Mouse (Mus musculus): ENCODE data around the gene Coq6. TPM values are rescaled to one million over a fixed set of nuclear protein-coding genes. Genes with fewer than 3 reads are reported as not detected.

Coq6 gene
- polyA plus RNA-seq, 1 experiment from 2014 or later, result 47.2 TPM

GRCm38 (mm10) chr12:84407874-84408818 lies 46.7 kb downstream of the Coq6 start:
- peak; percentile 82 for ATAC-seq (replicated peaks; ENCODE audit: insufficient number of reproducible peaks, low FRiP score, low TSS enrichment, low read depth)
- 0 out of 2 replicates have a peak overlapping the region, but pooled peaks have one; percentile 10 for H3K27ac ChIP-seq (replicated peaks; ENCODE audit: low read depth, low read length)
- H3K9ac ChIP-seq (replicated peaks; ENCODE audit: low read length), result peak overlapping the region; percentile 77
- no peaks in the 10 kb centered on the region for H3K27me3 ChIP-seq (ENCODE audit: control insufficient read depth, insufficient read depth, low read length)
- H3K4me2 ChIP-seq (ENCODE audit: low read depth, low read length), result peak overlapping the region; percentile 95
- 2% methylated on average over 37 of the region's 52 CpGs for WGBS
- peak; percentile 23 for DNase-seq (ENCODE audit: low spot score)
- no peaks in the 10 kb centered on the region for H3K36me3 ChIP-seq (replicated peaks; ENCODE audit: control insufficient read depth, insufficient read depth, low read depth, low read length)
- no peaks in the 10 kb centered on the region for H3K9me3 ChIP-seq (replicated peaks; ENCODE audit: control insufficient read depth, low read length)
- peak overlapping the region; percentile 70 for H3K4me3 ChIP-seq (ENCODE audit: low read depth, low read length)
- H3K4me1 ChIP-seq (ENCODE audit: control insufficient read depth, insufficient read depth, low read length), result no peaks in the 10 kb centered on the region

GRCm38 (mm10) chr12:84408819-84409507 lies 47.5 kb downstream of the Coq6 start, which contains the start of the genes Entpd5 and Bbof1:
Entpd5 (minus strand) TSS chr12:84409029.
Bbof1 (plus strand) TSS chr12:84409071.
- H3K9ac ChIP-seq (replicated peaks; ENCODE audit: low read length), result peak within 1 kb of the TSS; percentile 77
- no peaks in the 10 kb centered on the region for H3K4me1 ChIP-seq (ENCODE audit: control insufficient read depth, insufficient read depth, low read length)
- WGBS, result under 1% methylated on average over 59 of the region's 63 CpGs

GRCm38 (mm10) chr12:84416834-84417604 lies 55.6 kb downstream of the Coq6 start, which contains the start of gene Rnf113a2:
Rnf113a2 (plus strand) TSS chr12:84417196.
- H3K9ac ChIP-seq (replicated peaks; ENCODE audit: low read length), result peak within 1 kb of the TSS; percentile 60
- no peaks in the 10 kb centered on the region for H3K36me3 ChIP-seq (replicated peaks; ENCODE audit: control insufficient read depth, insufficient read depth, low read depth, low read length)
- no peaks in the 10 kb centered on the region for H3K27me3 ChIP-seq (ENCODE audit: control insufficient read depth, insufficient read depth, low read length)
- H3K4me2 ChIP-seq (ENCODE audit: low read depth, low read length), result peak within 1 kb of the TSS; percentile 53
- WGBS, result 3% methylated on average over 50 of the region's 50 CpGs
- no peaks in the 10 kb centered on the region for H3K4me1 ChIP-seq (ENCODE audit: control insufficient read depth, insufficient read depth, low read length)
- DNase-seq (ENCODE audit: low spot score) (peak; percentile 91), ATAC-seq (replicated peaks; ENCODE audit: insufficient number of reproducible peaks, low FRiP score, low TSS enrichment, low read depth) (peak; percentile 72; the same call in 1 of the 2 replicates)
- H3K4me3 ChIP-seq (ENCODE audit: low read depth, low read length), result peak within 1 kb of the TSS; percentile 44
- H3K27ac ChIP-seq (replicated peaks; ENCODE audit: low read depth, low read length), result no peak within 1 kb of the TSS
- H3K9me3 ChIP-seq (replicated peaks; ENCODE audit: control insufficient read depth, low read length), result no peaks in the 10 kb centered on the region

More at GRCm38 (mm10) chr12:84408819-84409507, 47.5 kb downstream of the Coq6 start, which contains the start of the genes Entpd5 and Bbof1:
- Histone ChIP-seq H3K9me3 (replicated peaks; ENCODE audit: control insufficient read depth, low read length) (no peaks in the 10 kb centered on the region), H3K4me3 (ENCODE audit: low read depth, low read length) (peak within 1 kb of the TSS; percentile 70), H3K27me3 (ENCODE audit: control insufficient read depth, insufficient read depth, low read length) (no peaks in the 10 kb centered on the region), H3K27ac (replicated peaks; ENCODE audit: low read depth, low read length) (0 out of 2 replicates have a peak within 1 kb of the TSS, but pooled peaks have one; percentile 10), H3K4me2 (ENCODE audit: low read depth, low read length) (peak within 1 kb of the TSS; percentile 95), H3K36me3 (replicated peaks; ENCODE audit: control insufficient read depth, insufficient read depth, low read depth, low read length) (no peaks in the 10 kb centered on the region)
- ATAC-seq (replicated peaks; ENCODE audit: insufficient number of reproducible peaks, low FRiP score, low TSS enrichment, low read depth), result peak; percentile 76
- peak; percentile 91 for DNase-seq (ENCODE audit: low spot score)

- 37% methylated on average over 18 of the region's 18 CpGs for WGBS
- DNase-seq (ENCODE audit: low spot score) (no peak), ATAC-seq (replicated peaks; ENCODE audit: insufficient number of reproducible peaks, low FRiP score, low TSS enrichment, low read depth) (no peak; the same call in 1 of the 2 replicates)
- Histone ChIP-seq H3K9ac (replicated peaks; ENCODE audit: low read length) (peak overlapping the region; percentile 60), H3K4me1 (ENCODE audit: control insufficient read depth, insufficient read depth, low read length) (no peaks in the 10 kb centered on the region), H3K9me3 (replicated peaks; ENCODE audit: control insufficient read depth, low read length) (no peaks in the 10 kb centered on the region), H3K36me3 (replicated peaks; ENCODE audit: control insufficient read depth, insufficient read depth, low read depth, low read length) (no peaks in the 10 kb centered on the region), H3K27ac (replicated peaks; ENCODE audit: low read depth, low read length) (no peak overlapping the region), H3K4me3 (ENCODE audit: low read depth, low read length) (peak overlapping the region; percentile 44), H3K27me3 (ENCODE audit: control insufficient read depth, insufficient read depth, low read length) (no peaks in the 10 kb centered on the region), H3K4me2 (ENCODE audit: low read depth, low read length) (peak overlapping the region; percentile 53)
Observed at GRCm38 (mm10) chr12:84417605-84417922, 56.1 kb downstream of the Coq6 start.

Other genes starting within 250 kb of the Coq6 start
- gene Dnal1, start 247.3 kb upstream of the Coq6 start, polyA plus RNA-seq (2014; fragmentation: Nextera tagmentation; extraction: Ambion mirVana), result 3.9 and 6.8 TPM in 2 replicates
- gene Pnma1, start 213.2 kb upstream of the Coq6 start, polyA plus RNA-seq (2014; fragmentation: Nextera tagmentation; extraction: Ambion mirVana), result 0.88 and 1.0 TPM in 2 replicates
- 3.6 and 4.1 TPM in 2 replicates for gene Elmsan1, start 142.8 kb upstream of the Coq6 start, polyA plus RNA-seq (2014; fragmentation: Nextera tagmentation; extraction: Ambion mirVana)
- 12.9 and 14.7 TPM in 2 replicates for gene Ptgr2, start 76.4 kb upstream of the Coq6 start, polyA plus RNA-seq (2014; fragmentation: Nextera tagmentation; extraction: Ambion mirVana)
- 111 and 114 TPM in 2 replicates for gene Zfp410, start 44.8 kb upstream of the Coq6 start, polyA plus RNA-seq (2014; fragmentation: Nextera tagmentation; extraction: Ambion mirVana)
- 3.3 and 3.7 TPM in 2 replicates for gene Fam161b, start 176 bp downstream of the Coq6 start, polyA plus RNA-seq (2014; fragmentation: Nextera tagmentation; extraction: Ambion mirVana)
- 9.0 and 10.9 TPM in 2 replicates for gene Entpd5, start 47.4 kb downstream of the Coq6 start, polyA plus RNA-seq (2014; fragmentation: Nextera tagmentation; extraction: Ambion mirVana)
- 0.41 and 0.49 TPM in 2 replicates for gene Bbof1, start 47.4 kb downstream of the Coq6 start, polyA plus RNA-seq (2014; fragmentation: Nextera tagmentation; extraction: Ambion mirVana)
- 29.4 and 30.0 TPM in 2 replicates for gene Rnf113a2, start 55.5 kb downstream of the Coq6 start, polyA plus RNA-seq (2014; fragmentation: Nextera tagmentation; extraction: Ambion mirVana)
- 31.4 and 33.5 TPM in 2 replicates for gene Aldh6a1, start 89.3 kb downstream of the Coq6 start, polyA plus RNA-seq (2014; fragmentation: Nextera tagmentation; extraction: Ambion mirVana)
- 35.8 and 36.1 TPM in 2 replicates for gene Lin52, start 89.8 kb downstream of the Coq6 start, polyA plus RNA-seq (2014; fragmentation: Nextera tagmentation; extraction: Ambion mirVana)
- 3.6 and 10.1 TPM in 2 replicates for gene Vsx2, start 208.1 kb downstream of the Coq6 start, polyA plus RNA-seq (2014; fragmentation: Nextera tagmentation; extraction: Ambion mirVana)

Data from embryonic facial prominence, embryonic 11.5 days (tissue).